ENCODE assay signal across 10 mouse cellular contexts in the genomic region with DNA sequence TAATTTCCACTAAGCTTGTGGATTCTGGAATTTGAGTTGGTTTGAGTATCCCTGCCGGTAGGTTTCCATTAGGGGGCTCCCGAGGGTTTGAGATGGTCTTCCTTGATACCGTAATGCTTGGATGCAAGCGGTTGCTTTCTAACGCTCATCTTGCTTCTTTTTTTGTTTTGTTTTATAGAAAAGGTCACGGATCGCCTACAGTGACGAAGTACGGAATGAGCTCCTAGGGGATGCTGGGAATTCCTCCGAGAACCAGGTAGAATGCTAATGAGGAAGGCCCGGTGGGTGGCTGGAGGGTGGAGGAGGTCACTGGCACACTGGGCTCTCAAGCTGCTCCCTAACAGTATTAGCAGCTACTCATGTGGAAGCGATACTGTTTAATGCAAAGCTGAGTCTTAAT.
DNase-seq lines count a peak whose midpoint lies in the region; ATAC-seq and TF ChIP-seq lines count a peak whose summit lies in the region.
"Had no signal": no experiment of that assay in that cellular context is flagged by ENCODE, and none has a peak within 500 bp of the region (broad histone marks: within the 10 kb centered on the region; RNA-seq: fewer than 3 reads in every experiment).

No protein-coding gene starts in this region.

- H3K9ac ChIP-seq in kidney, embryonic 16.5 days (replicated peaks; ENCODE audit: low read length) = no peak overlapping the region
- no peak overlapping the region for H3K9ac ChIP-seq in kidney, embryonic 14.5 days (ENCODE audit: low read depth, low read length)
- H3K9ac ChIP-seq in hindbrain, embryonic 11.5 days (ENCODE audit: low read depth, low read length) = no peak overlapping the region
- no peak overlapping the region for H3K9ac ChIP-seq in midbrain, postnatal 0 days (replicated peaks; ENCODE audit: low read length, poor library complexity, severe bottlenecking)
- H3K9ac ChIP-seq: lung, embryonic 15.5 days had no signal

- no peak overlapping the region for H3K27ac ChIP-seq in kidney, embryonic 16.5 days (ENCODE audit: low read length)
- no peak overlapping the region for H3K27ac ChIP-seq in kidney, embryonic 14.5 days (ENCODE audit: low read depth, low read length)
- no peak overlapping the region for H3K27ac ChIP-seq in hindbrain, embryonic 11.5 days (ENCODE audit: low read depth, low read length)
- H3K27ac ChIP-seq in midbrain, postnatal 0 days (ENCODE audit: low read depth, low read length) = no peak overlapping the region
- H3K27ac ChIP-seq: lung, embryonic 15.5 days had no signal

- ATAC-seq in kidney, embryonic 16.5 days (ENCODE audit: low FRiP score, low TSS enrichment) = no peak
- no peak for ATAC-seq in kidney, embryonic 14.5 days (ENCODE audit: low FRiP score, low TSS enrichment)
- peak; percentile 86 for ATAC-seq in hindbrain, embryonic 11.5 days (ENCODE audit: low FRiP score)
- ATAC-seq in midbrain, postnatal 0 days (ENCODE audit: low FRiP score) = no peak

- H3K27me3 ChIP-seq in kidney, embryonic 16.5 days (ENCODE audit: insufficient read depth, low read length) = no peaks in the 10 kb centered on the region
- H3K27me3 ChIP-seq in kidney, embryonic 14.5 days (ENCODE audit: control insufficient read depth, insufficient read depth, low read length) = no peaks in the 10 kb centered on the region
- H3K27me3 ChIP-seq in hindbrain, embryonic 11.5 days (ENCODE audit: control insufficient read depth, insufficient read depth, low read length) = no peaks in the 10 kb centered on the region
- H3K27me3 ChIP-seq in midbrain, postnatal 0 days (ENCODE audit: insufficient read depth, low read length) = no peaks in the 10 kb centered on the region
- H3K27me3 ChIP-seq: lung, embryonic 15.5 days had no signal

- WGBS in kidney, embryonic 16.5 days = 20% methylated on average over 12 of the region's 12 CpGs
- WGBS in kidney, embryonic 14.5 days = 24% methylated on average over 12 of the region's 12 CpGs
- WGBS in hindbrain, embryonic 11.5 days = 6% methylated on average over 12 of the region's 12 CpGs
- WGBS in midbrain, postnatal 0 days = 15% methylated on average over 12 of the region's 12 CpGs

- H3K4me3 ChIP-seq in kidney, embryonic 16.5 days (ENCODE audit: low read length) = no peak overlapping the region
- no peak overlapping the region for H3K4me3 ChIP-seq in kidney, embryonic 14.5 days (ENCODE audit: low read length)
- H3K4me3 ChIP-seq in hindbrain, embryonic 11.5 days (ENCODE audit: low read depth, low read length) = peak overlapping the region; percentile 17; the same call in 1 of the 2 replicates
- peak overlapping the region; percentile 4; the same call in 1 of the 2 replicates for H3K4me3 ChIP-seq in midbrain, postnatal 0 days (ENCODE audit: low read depth, low read length)
- H3K4me3 ChIP-seq: lung, embryonic 15.5 days had no signal

- H3K4me2 ChIP-seq in kidney, embryonic 16.5 days (replicated peaks; ENCODE audit: low read depth, low read length) = peak overlapping the region; percentile 17
- H3K4me2 ChIP-seq in kidney, embryonic 14.5 days (replicated peaks; ENCODE audit: low read depth, low read length) = no peak overlapping the region; the same call in 1 of the 2 replicates
- H3K4me2 ChIP-seq in hindbrain, embryonic 11.5 days (replicated peaks; ENCODE audit: low read depth, low read length) = peak overlapping the region; percentile 15; the same call in 1 of the 2 replicates
- peak overlapping the region; percentile 28; the same call in 1 of the 2 replicates for H3K4me2 ChIP-seq in midbrain, postnatal 0 days (ENCODE audit: low read depth, low read length, poor library complexity, severe bottlenecking)
- H3K4me2 ChIP-seq: lung, embryonic 15.5 days had no signal

- H3K36me3 ChIP-seq in kidney, embryonic 16.5 days (ENCODE audit: insufficient read depth, low read length) = no peaks in the 10 kb centered on the region
- H3K36me3 ChIP-seq in kidney, embryonic 14.5 days (ENCODE audit: control insufficient read depth, insufficient read depth, low read length) = no peaks in the 10 kb centered on the region
- no peaks in the 10 kb centered on the region for H3K36me3 ChIP-seq in hindbrain, embryonic 11.5 days (ENCODE audit: control insufficient read depth, insufficient read depth, low read length)
- H3K36me3 ChIP-seq in midbrain, postnatal 0 days (ENCODE audit: insufficient read depth, low read length) = no peaks in the 10 kb centered on the region
- H3K36me3 ChIP-seq: lung, embryonic 15.5 days had no signal

- DNase-seq in embryo, embryonic 11 days = peak; percentile 75
- peak; percentile 54 for DNase-seq in hindbrain, embryonic 11.5 days (ENCODE audit: low spot score)
- DNase-seq in midbrain, postnatal 0 days (ENCODE audit: low spot score) = peak; percentile 36
- no peak for DNase-seq in yolk sac, embryonic 10.5 days (ENCODE audit: low spot score)
- DNase-seq in frontal cortex, postnatal 25 days (ENCODE audit: low spot score in 2 of 2) = no peak
- DNase-seq in urinary bladder, postnatal 36 days (ENCODE audit: low spot score in 2 of 2) = no peak
- DNase-seq: adrenal gland, postnatal 36 days had no signal

- peak; percentile 44 for TF ChIP-seq CTCF in midbrain, postnatal 0 days (IDR thresholded peaks at IDR 0.05)

- H3K4me1 ChIP-seq in kidney, embryonic 16.5 days (ENCODE audit: insufficient read depth, low read length) = peaks cover 27% of the 10 kb centered on the region
- peaks cover 10% of the 10 kb centered on the region for H3K4me1 ChIP-seq in kidney, embryonic 14.5 days (ENCODE audit: control insufficient read depth, insufficient read depth, low read length)
- peaks cover 7% of the 10 kb centered on the region for H3K4me1 ChIP-seq in hindbrain, embryonic 11.5 days (replicated peaks; ENCODE audit: control insufficient read depth, insufficient read depth, low read length)
- H3K4me1 ChIP-seq in midbrain, postnatal 0 days (ENCODE audit: insufficient read depth, low read length) = peaks cover 6% of the 10 kb centered on the region

- H3K9me3 ChIP-seq in kidney, embryonic 16.5 days (ENCODE audit: low read length) = no peaks in the 10 kb centered on the region
- no peaks in the 10 kb centered on the region for H3K9me3 ChIP-seq in kidney, embryonic 14.5 days (ENCODE audit: control insufficient read depth, low read length)
- no peaks in the 10 kb centered on the region for H3K9me3 ChIP-seq in hindbrain, embryonic 11.5 days (ENCODE audit: control insufficient read depth, low read length)
- no peaks in the 10 kb centered on the region for H3K9me3 ChIP-seq in midbrain, postnatal 0 days (ENCODE audit: low read length)
- H3K9me3 ChIP-seq: lung, embryonic 15.5 days had no signal

Comparison
In these comparisons a context has a peak if more than half of its experiments do, and no peak if none do; other contexts are left out.
1. H3K4me3 ChIP-seq: peak in hindbrain, embryonic 11.5 days (single experiment) and midbrain, postnatal 0 days (single experiment); none in kidney, embryonic 16.5 days (single experiment) and kidney, embryonic 14.5 days (single experiment).
2. DNase-seq: peak in embryo, embryonic 11 days (single experiment), hindbrain, embryonic 11.5 days (single experiment) and midbrain, postnatal 0 days (single experiment); none in yolk sac, embryonic 10.5 days (single experiment), frontal cortex, postnatal 25 days (0 of 2) and urinary bladder, postnatal 36 days (0 of 2).